9 mouse cellular contexts compared by ENCODE assay signal in the genomic region with DNA sequence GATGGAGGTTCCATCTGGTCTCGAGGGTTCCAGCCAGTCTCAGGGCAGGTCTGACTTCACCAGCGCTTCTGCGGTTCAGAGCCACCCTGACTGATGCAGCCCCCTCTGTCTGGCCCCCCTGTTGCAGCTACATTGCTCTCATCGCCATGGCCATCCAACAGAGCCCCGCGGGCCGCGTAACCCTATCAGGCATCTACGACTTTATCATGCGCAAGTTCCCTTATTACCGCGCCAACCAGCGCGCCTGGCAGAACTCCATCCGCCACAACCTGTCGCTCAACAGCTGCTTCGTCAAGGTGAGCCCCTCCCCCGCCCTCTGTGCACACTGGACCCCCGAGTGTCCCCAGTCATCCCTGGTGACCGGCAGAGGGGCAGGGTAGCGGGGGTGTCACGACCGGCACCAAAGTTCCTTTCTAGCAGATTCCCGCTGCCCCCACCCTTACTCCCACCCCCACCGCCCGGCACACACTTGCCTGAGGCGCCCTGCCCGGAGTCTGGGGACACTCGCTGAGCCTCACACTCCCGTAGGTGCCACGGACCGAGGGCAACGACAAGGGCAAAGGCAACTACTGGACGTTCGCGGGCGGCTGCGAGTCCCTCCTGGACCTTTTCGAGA. TPM values are rescaled to one million over a fixed set of nuclear protein-coding genes. Genes with fewer than 3 reads are reported as not detected.
DNase-seq lines count a peak whose midpoint lies in the region; ATAC-seq lines count a peak whose summit lies in the region.
"Had no signal": no experiment of that assay in that cellular context is flagged by ENCODE, and none has a peak within 500 bp of the region (broad histone marks: within the 10 kb centered on the region; RNA-seq: fewer than 3 reads in every experiment).

No protein-coding gene starts in this region.

- ATAC-seq in heart, embryonic 12.5 days (ENCODE audit: insufficient number of reproducible peaks, low FRiP score), result 0 out of 2 replicates have a peak, but pooled peaks have one; percentile 22
- no peak for ATAC-seq in hindbrain, embryonic 16.5 days
- no peak for ATAC-seq in midbrain, embryonic 15.5 days (replicated peaks)

- H3K36me3 ChIP-seq in heart, embryonic 12.5 days, result no peaks in the 10 kb centered on the region
- H3K36me3 ChIP-seq in hindbrain, embryonic 16.5 days (ENCODE audit: control insufficient read depth, insufficient read depth, low read length), result no peaks in the 10 kb centered on the region
- no peaks in the 10 kb centered on the region for H3K36me3 ChIP-seq in midbrain, embryonic 15.5 days (replicated peaks)

- H3K9me3 ChIP-seq in heart, embryonic 12.5 days (replicated peaks), result peaks cover 9% of the 10 kb centered on the region; the same call in 1 of the 2 replicates
- H3K9me3 ChIP-seq in hindbrain, embryonic 16.5 days (ENCODE audit: control insufficient read depth, low read length), result no peaks in the 10 kb centered on the region
- no peaks in the 10 kb centered on the region for H3K9me3 ChIP-seq in midbrain, embryonic 15.5 days

- WGBS in heart, embryonic 12.5 days, result 4% methylated on average over 39 of the region's 39 CpGs
- WGBS in hindbrain, embryonic 16.5 days, result 5% methylated on average over 39 of the region's 39 CpGs
- 4% methylated on average over 39 of the region's 39 CpGs for WGBS in midbrain, embryonic 15.5 days

- no peak for DNase-seq in heart, postnatal 36 days
- peak; percentile 27 for DNase-seq in embryo, embryonic 11 days
- DNase-seq in layer of hippocampus, postnatal 25 days (ENCODE audit: extremely low spot score in 1 of 2, low spot score in 1 of 2), result no peak
- DNase-seq in thymus, postnatal 0 days (ENCODE audit: low spot score), result no peak
- DNase-seq in layer of hippocampus, adult 8-10 months (ENCODE audit: low spot score in 2 of 2), result no peak

- no peak overlapping the region for H3K27ac ChIP-seq in heart, embryonic 12.5 days (ENCODE audit: poor library complexity, severe bottlenecking)
- no peak overlapping the region for H3K27ac ChIP-seq in hindbrain, embryonic 16.5 days (ENCODE audit: low read depth, low read length)
- H3K27ac ChIP-seq in midbrain, embryonic 15.5 days, result no peak overlapping the region

- H3K27me3 ChIP-seq in heart, embryonic 12.5 days (replicated peaks), result peaks cover 78% of the 10 kb centered on the region
- peaks cover 29% of the 10 kb centered on the region for H3K27me3 ChIP-seq in hindbrain, embryonic 16.5 days (replicated peaks; ENCODE audit: control insufficient read depth, insufficient read depth, low read length)
- H3K27me3 ChIP-seq in midbrain, embryonic 15.5 days (replicated peaks), result peaks cover 42% of the 10 kb centered on the region

- peak overlapping the region; percentile 47 for H3K4me3 ChIP-seq in heart, embryonic 12.5 days
- H3K4me3 ChIP-seq in hindbrain, embryonic 16.5 days (ENCODE audit: low read length), result peak overlapping the region; percentile 27
- H3K4me3 ChIP-seq in midbrain, embryonic 15.5 days, result peak overlapping the region; percentile 23
- H3K4me3 ChIP-seq: erythroblast, embryonic 14.5 days had no signal

- intact Hi-C loops in heart, postnatal 36 days (cut with DNase I), result no loop called here

- H3K4me1 ChIP-seq in heart, embryonic 12.5 days (replicated peaks), result peaks cover 10% of the 10 kb centered on the region
- peaks cover 15% of the 10 kb centered on the region for H3K4me1 ChIP-seq in hindbrain, embryonic 16.5 days (ENCODE audit: control insufficient read depth, insufficient read depth, low read depth, low read length)
- peaks cover 8% of the 10 kb centered on the region for H3K4me1 ChIP-seq in midbrain, embryonic 15.5 days

- peak overlapping the region; percentile 81 for H3K4me2 ChIP-seq in heart, embryonic 12.5 days
- peak overlapping the region; percentile 57 for H3K4me2 ChIP-seq in hindbrain, embryonic 16.5 days (ENCODE audit: low read length)
- H3K4me2 ChIP-seq in midbrain, embryonic 15.5 days, result peak overlapping the region; percentile 44

- H3K9ac ChIP-seq in heart, embryonic 12.5 days, result 0 out of 2 replicates have a peak overlapping the region, but pooled peaks have one; percentile 4
- H3K9ac ChIP-seq in hindbrain, embryonic 16.5 days (ENCODE audit: low read depth, low read length), result peak overlapping the region; percentile 45
- no peak overlapping the region for H3K9ac ChIP-seq in midbrain, embryonic 15.5 days

RNA-seq across cellular contexts. Expression of gene Gm5294, which starts 0.9 kb away (rescaled TPM):
- polyA plus RNA-seq in heart, embryonic 12.5 days (2016; fragmentation: Nextera tagmentation; extraction: Ambion mirVana), result not detected in 2 replicates
- not detected for total RNA-seq in heart, postnatal 36 days (2021)
- polyA plus RNA-seq in hindbrain, embryonic 16.5 days (2015; fragmentation: Nextera tagmentation; extraction: Ambion mirVana), result 0.60 and 0.93 TPM in 2 replicates
- not detected in 2 replicates for polyA plus RNA-seq in midbrain, embryonic 15.5 days (2015; fragmentation: Nextera tagmentation; extraction: Ambion mirVana)
- not detected for total RNA-seq in layer of hippocampus, postnatal 25 days (2021)
- polyA plus RNA-seq in thymus, postnatal 0 days (2015; fragmentation: Nextera tagmentation; extraction: Ambion mirVana), result 0.48 TPM in 1 of 2 replicates, not detected in the other
- not detected for total RNA-seq in layer of hippocampus, adult 8-10 months (2022)
- polyA plus RNA-seq: erythroblast, embryonic 14.5 days had no signal
